Mouse (Mus musculus) G1E (cell line): ENCODE measurements around the gene Sh3pxd2a.

Experiments
- CTCF ChIP-seq: IDR thresholded peaks from 2 replicates; pipeline ENCODE4 v1.5.1; 2012; ENCODE audit warnings: low read depth, low read length, inconsistent platforms, mixed read lengths
- GATA1 ChIP-seq: IDR thresholded peaks from 2 replicates; pipeline ENCODE4 v1.6.1; 2012; ENCODE audit warnings: borderline replicate concordance, low read length, inconsistent platforms, mixed read lengths
- TAL1 ChIP-seq: conservative IDR thresholded peaks from 2 replicates; pipeline ENCODE4 v1.6.1; 2012; ENCODE audit warnings: low read depth, low read length, inconsistent platforms, mixed read lengths

DNA sequence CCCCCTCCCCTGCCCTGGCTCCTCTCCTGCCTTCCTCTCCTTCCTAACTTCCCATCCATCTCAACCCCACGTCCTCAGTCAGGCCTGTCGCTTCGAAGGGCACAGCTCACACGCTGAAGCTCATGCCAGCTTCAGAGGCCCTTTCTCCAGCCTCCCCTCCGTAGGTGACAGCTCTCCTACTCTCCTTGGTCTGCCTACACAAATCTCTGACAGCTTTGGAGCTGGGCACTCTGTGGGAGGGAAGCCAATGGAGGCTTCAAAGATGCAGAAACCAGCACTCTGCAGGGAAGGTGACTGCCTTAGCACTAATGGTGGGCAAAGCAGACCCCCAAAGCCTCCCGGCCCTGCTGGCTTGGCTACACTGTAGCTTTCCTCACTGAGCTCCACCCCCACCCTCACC is 128.9 kb downstream of the Sh3pxd2a start:
- no peak for TF ChIP-seq CTCF
- no peak for TF ChIP-seq GATA1
- no peak for TF ChIP-seq TAL1
